Mouse (Mus musculus) adipocyte (in vitro differentiated cells): ENCODE data around the gene Trappc1.

Experiments
- DNase-seq: peaks from one replicate; pipeline ENCODE4 v3.0.0-alpha.2; 2016; ENCODE audit warnings: low spot score

The Trappc1 gene

GRCm38 (mm10) chr11:69328517-69328916, 4.7 kb downstream of the Trappc1 start:
- DNase-seq: no peak

- no peak for DNase-seq
Measured at GRCm38 (mm10) chr11:69331152-69331551, 7.4 kb downstream of the Trappc1 start.

- DNase-seq: no peak
Measured at GRCm38 (mm10) chr11:69331929-69332405, 8.2 kb downstream of the Trappc1 start.

- DNase-seq: no peak
Measured at GRCm38 (mm10) chr11:69332713-69333253, 9.0 kb downstream of the Trappc1 start.

- DNase-seq: no peak
Measured at GRCm38 (mm10) chr11:69333922-69334321, 10.1 kb downstream of the Trappc1 start.

GRCm38 (mm10) chr11:69334796-69335195, 11.0 kb downstream of the Trappc1 start:
- peak; percentile 16 for DNase-seq

- no peak for DNase-seq
Measured at GRCm38 (mm10) chr11:69340161-69341131, 16.7 kb downstream of the Trappc1 start, which contains the start of gene Rnf227. Rnf227 (plus strand) TSS chr11:69340461.

- DNase-seq: no peak
Measured at GRCm38 (mm10) chr11:69346441-69346840, 22.7 kb downstream of the Trappc1 start.

- DNase-seq: no peak
Measured at GRCm38 (mm10) chr11:69356544-69356943, 32.8 kb downstream of the Trappc1 start.

GRCm38 (mm10) chr11:69357690-69358089, 33.9 kb downstream of the Trappc1 start:
- no peak for DNase-seq

GRCm38 (mm10) chr11:69362021-69362420, 38.2 kb downstream of the Trappc1 start:
- no peak for DNase-seq

GRCm38 (mm10) chr11:69362479-69362878, 38.7 kb downstream of the Trappc1 start:
- no peak for DNase-seq

GRCm38 (mm10) chr11:69364376-69364775, 40.6 kb downstream of the Trappc1 start:
- no peak for DNase-seq

- peak; percentile 99 for DNase-seq
Measured at GRCm38 (mm10) chr11:69364910-69365309, 41.1 kb downstream of the Trappc1 start.

GRCm38 (mm10) chr11:69365722-69366121, 41.9 kb downstream of the Trappc1 start:
- peak; percentile 67 for DNase-seq

GRCm38 (mm10) chr11:69366157-69366854, 42.5 kb downstream of the Trappc1 start:
- DNase-seq: peak; percentile 96

- DNase-seq: peak; percentile 26
Measured at GRCm38 (mm10) chr11:69366855-69367615, 43.3 kb downstream of the Trappc1 start.

GRCm38 (mm10) chr11:69367616-69368355, 44.0 kb downstream of the Trappc1 start:
- peak; percentile 25 for DNase-seq

GRCm38 (mm10) chr11:69368356-69369214, 44.8 kb downstream of the Trappc1 start:
- DNase-seq: peak; percentile 38
